Mouse (Mus musculus): ENCODE data around the gene Kctd11. TPM values are rescaled to one million over a fixed set of nuclear protein-coding genes. Genes with fewer than 3 reads are reported as not detected.
"Not testable (repeated sequence)": the region's sequence is repeated elsewhere in the genome, so short reads cannot be mapped to it uniquely, and the experiment has no call there.

Kctd11 gene
- total RNA-seq, 2 experiments from 2014 or later = 1.3 to 1.4 TPM

DNA sequence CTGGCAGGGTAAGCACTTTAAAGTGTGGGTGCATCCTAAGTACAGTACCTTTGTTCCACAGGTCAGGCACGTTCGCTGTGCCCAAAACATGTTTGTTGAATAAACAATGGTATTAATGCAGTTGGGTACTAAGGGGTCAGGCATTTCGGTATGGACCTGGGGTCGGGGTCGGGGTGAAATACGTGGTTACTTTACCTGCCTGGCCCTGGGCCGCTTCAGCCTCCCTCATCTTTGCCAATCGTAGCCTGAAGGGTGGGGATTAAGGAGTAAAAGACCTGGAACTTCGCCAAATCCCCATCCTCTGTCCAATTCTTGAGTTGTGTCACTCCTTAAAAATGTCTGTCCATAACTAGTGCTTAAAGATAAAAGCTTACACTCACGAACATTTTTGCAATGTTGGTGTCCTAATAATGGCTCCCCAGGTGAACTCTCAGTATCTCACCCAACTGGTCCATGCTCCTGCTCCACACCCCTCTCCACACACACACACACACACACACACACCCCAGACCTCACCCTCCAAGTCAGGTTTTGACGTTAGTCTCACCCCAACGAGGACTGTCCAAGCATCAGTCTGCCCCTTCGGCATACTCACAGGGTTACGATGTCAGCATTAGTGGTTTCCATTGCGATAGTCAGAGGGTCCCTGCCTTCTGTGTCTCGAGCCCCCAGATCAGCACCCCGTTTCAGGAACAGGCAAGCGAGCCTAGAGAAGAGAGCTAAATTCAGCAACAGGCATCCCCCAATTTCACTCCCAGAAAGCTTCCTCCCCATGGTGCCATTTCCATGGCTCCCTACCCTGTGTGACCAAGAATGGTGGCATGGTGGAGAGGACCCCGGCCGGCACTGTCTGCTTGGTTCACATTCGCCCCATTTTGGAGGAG, 823 bp upstream of the Kctd11 start:
- DNase-seq (ENCODE audit: low spot score in 2 of 2) = no peak

DNA sequence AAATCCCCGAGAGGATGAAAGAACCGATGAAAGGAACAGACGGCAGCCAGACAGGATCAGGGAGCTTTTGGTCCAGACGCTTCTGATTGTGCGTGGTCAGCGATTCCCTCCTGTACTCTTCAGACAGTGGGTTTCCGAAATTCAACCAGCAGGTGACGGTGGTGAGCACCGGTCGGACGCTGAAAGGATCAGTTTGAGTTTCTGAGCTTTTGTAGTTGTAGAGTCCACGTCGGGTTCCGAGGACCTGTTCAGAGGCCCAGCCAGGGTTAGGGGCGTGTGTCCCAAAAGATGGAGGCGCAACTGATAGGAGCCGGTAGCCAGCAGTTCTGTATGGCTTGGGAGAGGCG, 727 bp downstream of the Kctd11 start:
- DNase-seq (ENCODE audit: low spot score in 2 of 2) = peak in 1 of 2 experiments; percentile 44

DNA sequence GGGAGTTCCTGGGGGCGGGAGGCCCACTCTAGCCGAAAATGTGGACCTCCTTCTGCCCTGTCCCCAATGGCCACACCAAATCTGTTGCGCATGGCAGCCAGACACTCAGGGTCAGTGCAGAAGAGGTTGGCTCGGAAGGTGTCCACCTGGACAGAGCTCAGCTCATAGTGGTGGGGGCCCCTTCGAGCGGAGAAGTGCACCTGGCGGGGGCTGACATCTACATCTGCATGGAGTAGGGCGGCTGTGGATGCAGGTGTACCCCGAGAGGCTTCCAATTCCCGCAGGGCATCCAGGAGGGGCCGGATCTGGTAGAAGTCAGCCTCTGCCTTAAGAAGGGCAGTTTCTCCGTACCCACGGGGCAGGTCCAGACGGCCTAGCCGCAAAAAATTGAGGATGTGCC, 1.5 kb downstream of the Kctd11 start:
- no peak for DNase-seq (ENCODE audit: low spot score in 2 of 2)

DNA sequence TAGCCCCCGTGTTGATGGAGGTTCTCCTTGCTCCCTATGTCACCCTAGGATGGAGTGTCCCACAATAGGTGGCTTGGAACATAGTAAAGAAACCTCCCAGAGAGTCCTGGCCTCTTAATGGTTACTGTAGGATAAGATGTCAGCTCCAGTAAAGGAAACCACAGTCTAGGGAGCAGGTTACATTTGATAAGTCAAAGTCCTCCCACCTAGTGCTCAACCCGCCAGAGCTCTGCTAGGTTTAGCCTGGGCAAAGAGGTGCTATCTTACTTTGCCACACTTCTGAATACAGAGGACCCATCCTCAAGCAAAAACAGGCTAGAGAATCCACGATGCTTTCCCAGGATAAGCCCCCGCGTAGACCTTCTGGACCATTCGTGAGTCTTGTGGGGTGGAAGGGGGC, 2.3 kb downstream of the Kctd11 start:
- DNase-seq (ENCODE audit: low spot score in 2 of 2) = no peak

DNA sequence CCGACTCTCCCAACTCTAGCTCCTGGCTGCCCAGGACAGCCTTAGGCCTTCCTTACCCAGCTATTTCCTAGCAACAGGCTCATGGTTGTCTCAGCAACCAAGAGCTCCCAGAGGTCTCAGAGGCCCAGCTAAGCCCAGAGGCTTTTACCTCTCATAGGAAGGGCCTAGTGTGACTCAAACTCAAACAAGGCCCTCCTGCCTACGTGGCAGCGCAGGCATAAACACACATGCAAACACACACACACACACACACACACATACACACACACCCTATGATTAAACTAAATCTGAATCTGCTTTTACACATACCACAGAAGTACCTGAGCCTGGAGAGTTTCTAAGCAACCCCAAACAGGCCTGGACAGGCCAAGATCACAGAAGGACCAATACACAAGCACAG, 2.8 kb downstream of the Kctd11 start:
- DNase-seq (ENCODE audit: low spot score in 2 of 2) = no peak

DNA sequence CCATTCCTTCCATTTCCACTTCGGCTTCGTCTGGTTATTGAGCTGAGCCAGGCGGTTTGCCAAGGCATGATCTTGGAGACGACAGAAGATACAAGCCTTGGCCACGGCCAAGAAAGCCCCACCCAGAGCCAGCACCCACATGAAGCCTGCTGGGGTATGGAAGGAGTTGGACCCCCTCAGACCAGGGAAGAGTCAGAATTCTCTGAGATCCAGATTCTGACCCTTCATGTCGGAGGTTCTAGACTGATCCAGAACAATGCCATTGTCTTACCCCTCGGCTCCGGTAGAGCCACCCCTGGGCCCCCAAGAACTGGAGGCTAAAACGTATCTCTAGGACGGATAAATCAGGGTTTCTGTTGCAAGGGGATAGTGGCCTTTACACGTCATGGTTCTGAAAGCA, 3.3 kb downstream of the Kctd11 start, which contains the start of gene Tmem95:
Tmem95 (minus strand) TSS at position 141 of the 400 bp plus-strand sequence.
- DNase-seq (ENCODE audit: low spot score in 2 of 2) = no peak

DNA sequence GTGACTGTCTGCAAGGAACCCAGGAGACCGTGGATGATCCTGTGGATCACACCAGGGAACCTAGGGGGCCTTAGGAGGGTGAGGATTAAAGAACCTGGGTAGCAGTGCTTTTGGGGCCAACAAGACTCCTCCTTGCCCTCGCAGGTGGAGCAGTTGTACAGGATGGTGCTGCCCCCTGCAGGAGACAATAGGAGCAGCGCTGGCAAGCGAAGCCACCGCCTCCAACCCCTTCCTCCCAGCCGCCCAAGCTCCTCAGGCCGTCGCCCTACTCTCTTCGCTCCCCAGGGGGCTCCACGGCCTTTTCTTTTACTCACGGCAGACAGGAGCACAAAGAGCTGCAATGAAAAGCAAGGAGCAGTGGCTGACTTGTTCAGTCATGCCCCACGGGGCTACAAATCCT, 4.3 kb downstream of the Kctd11 start:
- peak; percentile 64 to 84 for DNase-seq (ENCODE audit: low spot score in 2 of 2)

DNA sequence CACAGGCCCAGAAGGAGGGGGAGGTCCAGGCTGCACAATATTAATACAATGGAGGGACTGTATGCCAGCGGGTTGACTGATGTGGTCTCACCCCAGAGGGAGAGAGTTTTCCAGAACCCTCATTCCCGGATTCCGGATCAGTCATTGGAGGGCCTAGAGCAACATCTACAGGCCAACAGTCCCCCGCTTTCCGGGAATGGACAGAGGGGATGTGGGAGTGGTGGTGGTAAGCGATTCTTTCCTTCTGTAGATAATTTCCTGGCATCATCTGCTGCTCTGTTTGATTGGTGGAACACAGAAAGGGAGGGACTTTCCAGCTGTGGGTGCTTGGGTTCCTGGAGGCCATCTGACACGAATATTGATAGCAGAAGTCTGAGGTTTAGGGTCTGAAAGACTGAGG, 5.0 kb downstream of the Kctd11 start:
- peak; percentile 45 to 60 for DNase-seq (ENCODE audit: low spot score in 2 of 2)

DNA sequence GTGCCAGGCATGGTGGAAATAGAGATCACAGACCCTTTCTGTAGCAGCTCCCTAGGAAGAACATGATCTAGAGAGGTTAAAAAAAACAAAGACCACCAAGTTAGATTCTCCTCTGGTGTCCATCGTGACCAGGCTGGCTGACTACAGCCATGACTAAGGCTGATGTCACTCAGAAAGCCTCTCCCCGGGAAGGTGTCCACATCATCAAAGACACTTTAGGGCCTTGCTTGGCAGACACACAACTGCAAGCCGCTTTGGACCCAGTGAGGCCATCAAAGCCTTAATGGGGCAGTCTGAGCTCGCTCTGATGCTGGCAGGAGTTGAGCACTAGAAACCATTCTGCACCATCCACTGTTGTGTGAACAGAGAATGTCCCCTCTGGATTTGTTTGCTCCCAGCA, 8.8 kb downstream of the Kctd11 start:
- no peak for DNase-seq (ENCODE audit: low spot score in 2 of 2)

DNA sequence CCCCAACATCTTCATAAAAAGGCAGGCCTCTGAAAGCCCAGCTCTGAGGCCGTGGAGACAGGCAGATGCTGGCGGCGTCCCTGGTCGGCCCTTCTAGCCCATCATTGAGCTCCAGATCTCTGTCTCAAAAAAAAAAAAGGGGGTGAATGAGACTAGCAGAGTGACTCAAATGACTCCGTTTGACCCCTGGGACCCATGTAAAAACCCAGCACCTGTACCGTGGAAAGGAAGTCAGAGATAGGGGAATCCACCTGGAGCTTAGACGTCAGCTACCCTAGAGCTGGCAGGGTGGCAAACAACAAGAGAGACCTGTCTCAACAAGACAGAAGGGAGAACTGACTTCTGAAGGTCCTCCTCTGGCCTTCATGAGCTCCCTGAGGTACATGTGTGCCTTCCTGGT, 9.4 kb downstream of the Kctd11 start:
- no peak for DNase-seq (ENCODE audit: low spot score in 2 of 2)

DNA sequence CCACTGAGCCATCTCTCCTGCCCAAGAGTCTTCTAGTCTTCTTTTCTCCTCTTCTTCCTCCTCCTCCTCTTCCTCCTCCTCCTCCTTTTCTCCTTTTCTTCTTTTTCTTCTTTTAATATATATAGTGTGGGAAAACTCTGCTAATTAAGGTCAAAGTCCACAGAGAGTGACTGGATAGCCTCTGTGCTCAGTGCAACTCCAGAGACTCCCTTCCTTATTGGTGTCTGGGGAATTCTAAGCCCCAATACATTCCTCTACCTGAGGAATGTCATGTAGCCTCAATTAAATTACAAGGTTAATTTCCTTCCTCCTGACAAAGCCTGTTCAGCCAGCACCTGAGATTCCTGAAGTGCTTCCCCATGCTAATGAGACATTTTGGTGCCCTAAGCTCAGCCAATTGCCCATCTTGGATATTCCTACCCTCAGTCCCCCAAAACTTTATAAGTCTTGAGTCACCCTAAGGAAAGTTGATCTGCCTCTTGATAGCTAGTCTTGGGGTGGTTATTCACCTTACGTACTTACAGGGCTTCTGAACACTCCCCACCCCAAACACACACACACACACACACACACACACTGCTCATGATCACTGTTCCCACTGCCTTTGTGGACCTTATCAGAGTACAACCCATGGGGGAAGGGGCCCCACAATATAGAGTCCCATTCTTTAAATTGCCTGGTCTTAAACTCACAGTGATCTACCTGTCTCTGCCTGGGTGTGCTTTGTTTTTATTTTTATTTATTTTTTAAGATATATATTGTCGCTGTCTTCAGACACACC, 10.7 kb downstream of the Kctd11 start:
- DNase-seq (ENCODE audit: low spot score in 2 of 2) = no peak

DNA sequence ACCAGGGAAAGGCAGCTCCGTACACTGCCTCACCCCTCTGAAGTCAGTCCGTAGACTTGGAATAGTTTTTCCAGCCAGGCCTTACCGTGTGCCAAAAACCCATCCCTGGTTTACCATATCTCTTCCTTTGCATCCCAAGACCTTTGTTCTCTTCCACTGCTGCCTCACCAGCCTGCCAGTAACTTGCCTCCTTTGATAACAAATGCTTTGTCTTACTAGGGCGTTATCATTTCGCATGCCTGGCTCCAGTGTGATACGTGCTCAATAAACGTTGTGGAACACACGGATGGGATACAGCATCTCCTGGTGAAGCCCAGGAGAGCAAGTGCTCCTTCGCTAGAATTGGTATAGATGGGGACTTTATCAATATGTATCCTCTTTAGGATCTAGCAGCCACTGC, 13.9 kb downstream of the Kctd11 start:
- no peak for DNase-seq (ENCODE audit: low spot score in 2 of 2)

DNA sequence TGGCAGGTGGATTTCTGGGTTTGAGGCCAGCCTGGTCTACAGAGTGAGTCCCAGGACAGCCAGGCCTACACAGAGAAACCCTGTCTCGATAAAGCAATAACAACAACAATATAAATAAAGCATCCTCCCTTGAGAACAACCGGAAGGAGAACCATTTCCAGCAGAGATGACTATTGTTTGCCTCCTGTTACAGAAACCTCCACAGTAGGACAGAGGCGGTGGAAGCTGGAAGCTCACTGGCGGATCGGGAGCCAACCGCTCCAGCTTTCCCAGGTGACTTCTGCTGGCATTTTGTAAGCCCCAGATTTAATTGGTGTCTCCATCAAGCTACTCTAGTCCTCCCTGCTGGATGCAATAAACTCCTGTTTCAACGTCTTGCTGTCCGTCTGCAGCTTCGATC, 15.6 kb downstream of the Kctd11 start:
- no peak for DNase-seq (ENCODE audit: low spot score in 2 of 2)

DNA sequence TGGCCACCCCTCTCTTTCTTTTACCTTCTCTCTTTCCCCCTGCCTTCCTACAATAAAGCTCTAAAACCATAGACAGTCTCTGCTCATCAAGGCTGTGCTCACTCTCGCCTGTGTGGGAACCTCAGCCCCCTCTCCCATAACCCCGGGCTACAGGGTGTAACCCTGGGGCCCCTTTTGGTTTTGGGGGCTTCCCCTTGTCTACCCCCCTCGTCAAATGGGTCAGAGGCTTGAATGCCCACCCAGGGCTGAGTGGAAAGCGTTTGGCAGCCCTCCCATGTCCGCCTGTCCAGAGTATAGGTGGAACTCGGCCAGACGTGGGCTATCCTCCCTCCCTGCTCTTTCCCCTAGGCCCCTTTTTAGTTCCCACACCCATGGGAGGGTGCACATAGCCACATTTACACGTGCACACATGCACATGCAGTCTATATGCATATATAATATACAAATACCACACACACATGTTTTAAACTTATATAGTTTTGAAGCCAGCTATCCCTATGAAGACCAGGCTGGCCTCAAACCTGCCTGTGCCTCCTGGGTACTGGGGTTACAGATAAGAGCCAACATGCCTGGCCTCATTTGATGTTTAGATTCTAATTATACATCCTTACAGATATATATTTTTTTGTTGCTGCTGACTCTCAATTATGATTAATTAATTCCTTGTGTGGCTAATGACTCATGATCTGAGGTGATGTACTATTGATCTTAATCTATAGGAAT, 16.9 kb downstream of the Kctd11 start:
- DNase-seq (ENCODE audit: low spot score in 2 of 2) = no peak

DNA sequence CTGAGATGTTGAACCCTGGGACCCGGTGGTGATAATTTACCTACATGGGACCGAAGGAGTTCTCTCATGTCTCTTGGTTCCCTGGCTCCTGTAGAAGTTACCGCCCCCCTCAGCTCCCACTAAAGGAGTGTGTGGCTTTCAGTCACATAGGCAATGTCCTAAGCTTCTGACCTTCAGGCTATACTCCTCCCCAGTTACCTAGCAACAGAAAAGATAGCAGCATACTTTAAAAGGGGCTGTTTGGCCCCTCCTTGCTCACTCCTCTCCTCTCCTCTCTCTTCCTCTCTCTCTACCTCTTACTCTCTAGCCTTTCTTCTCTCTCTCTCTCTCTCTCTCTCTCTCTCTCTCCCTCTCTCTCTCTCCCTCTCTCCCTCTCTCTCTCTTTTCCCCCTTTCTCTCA, 17.5 kb downstream of the Kctd11 start:
- DNase-seq (ENCODE audit: low spot score in 2 of 2) = not testable (repeated sequence)

DNA sequence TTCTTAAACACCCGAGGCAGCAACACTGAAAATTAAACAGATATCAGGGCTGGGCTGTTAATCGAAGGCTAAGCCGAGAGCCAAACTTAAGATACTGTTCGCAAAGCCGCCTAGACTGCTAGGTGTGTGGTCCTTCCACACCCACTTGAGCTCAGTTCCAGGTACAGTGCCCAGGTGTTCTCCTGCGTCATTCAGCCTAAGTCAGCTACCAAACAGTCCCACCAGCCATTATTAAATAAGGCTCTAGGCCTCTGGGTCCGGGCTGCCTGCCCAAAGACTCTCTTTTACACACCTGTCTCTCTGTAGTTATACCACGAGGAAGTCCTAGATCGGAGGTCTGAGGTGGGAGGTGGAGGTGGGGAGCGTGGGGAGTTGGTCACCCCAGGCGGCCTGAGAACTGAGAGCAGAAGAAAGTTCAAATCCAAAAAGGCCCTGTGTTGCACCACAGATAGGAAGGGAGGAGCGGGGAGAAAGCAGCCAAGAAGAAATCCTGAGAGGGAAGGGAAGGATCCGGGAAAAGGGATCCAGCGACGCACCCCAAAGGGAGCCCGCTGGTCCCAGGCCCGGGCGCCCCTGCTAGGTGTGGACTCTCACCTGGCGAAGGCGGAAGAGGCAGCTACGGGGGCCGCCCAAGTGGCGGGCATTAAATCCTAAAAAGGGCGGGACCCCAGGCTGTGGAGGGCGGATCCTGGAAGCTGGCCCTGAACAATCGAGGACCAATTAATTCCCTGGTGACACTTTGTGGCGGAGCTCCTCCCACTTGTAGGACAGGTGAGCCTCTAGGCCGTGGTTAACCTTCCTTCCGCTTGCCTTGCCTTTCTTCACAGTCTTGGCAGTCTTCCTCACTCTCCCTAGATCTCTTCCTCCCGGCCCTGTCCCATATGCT, 22.9 kb downstream of the Kctd11 start, which contains the start of gene Tnk1:
Tnk1 (minus strand) TSS at position 618 of the 886 bp plus-strand sequence.
- DNase-seq (ENCODE audit: low spot score in 2 of 2) = no peak

DNA sequence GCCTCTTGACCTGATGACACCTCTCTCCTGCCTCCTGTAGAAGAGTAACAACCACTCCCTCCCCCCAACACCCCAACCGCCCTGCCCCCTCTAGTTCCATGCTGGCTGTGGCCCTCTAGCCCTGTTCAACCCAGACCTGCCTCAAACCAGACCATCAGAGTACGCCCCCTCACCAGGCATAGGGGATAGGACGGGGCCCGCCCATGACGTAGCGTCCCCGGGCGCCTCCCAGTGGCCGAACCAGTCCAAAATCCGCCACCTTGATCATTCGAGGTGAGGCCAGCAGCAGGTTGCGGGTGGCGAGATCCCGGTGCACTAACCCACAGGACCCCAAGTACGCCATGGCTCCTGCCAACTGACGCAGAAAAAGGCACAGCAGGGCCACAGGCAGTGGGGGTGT, 25.9 kb downstream of the Kctd11 start:
- no peak for DNase-seq (ENCODE audit: low spot score in 2 of 2)

DNA sequence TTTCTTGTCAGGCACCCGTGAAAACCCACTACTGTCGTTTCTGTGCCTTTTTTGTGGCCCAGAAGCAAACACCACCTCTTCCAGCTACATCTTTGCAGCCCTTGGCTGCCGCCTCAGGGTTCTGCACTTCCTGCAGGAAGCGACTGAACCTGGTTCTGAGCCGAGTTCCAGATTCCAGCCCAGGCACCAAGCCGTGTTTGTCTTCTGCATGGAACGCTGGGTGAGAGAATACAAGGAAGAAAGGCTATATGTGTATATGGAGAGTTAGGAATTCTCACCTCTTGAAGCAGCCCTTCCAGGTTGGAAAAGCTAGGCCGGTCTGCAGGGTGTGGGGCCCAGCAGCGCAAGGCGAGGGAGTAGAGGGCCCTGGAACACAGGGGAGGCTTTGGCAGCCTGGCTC, 26.5 kb downstream of the Kctd11 start:
- DNase-seq (ENCODE audit: low spot score in 2 of 2) = no peak

DNA sequence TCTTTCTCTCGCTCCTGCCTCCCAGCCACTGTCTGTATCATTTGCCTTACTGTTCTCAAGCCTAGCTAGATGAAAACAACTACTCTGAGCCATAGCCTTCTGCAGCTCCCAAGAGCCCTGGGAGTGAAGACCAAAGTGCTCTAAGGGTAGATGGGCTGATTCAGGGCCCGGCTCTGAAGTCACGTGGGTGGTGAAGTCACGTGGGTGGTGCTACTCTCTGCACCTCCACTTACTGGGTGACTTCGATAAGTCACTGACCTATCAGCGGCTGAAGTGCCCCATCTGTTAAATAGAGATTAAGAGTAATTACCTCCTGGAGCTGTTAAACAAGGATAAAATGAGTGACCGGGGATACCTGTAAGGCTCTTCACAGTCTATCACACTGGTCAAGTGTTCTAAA, 27.2 kb downstream of the Kctd11 start:
- DNase-seq (ENCODE audit: low spot score in 2 of 2) = no peak

DNA sequence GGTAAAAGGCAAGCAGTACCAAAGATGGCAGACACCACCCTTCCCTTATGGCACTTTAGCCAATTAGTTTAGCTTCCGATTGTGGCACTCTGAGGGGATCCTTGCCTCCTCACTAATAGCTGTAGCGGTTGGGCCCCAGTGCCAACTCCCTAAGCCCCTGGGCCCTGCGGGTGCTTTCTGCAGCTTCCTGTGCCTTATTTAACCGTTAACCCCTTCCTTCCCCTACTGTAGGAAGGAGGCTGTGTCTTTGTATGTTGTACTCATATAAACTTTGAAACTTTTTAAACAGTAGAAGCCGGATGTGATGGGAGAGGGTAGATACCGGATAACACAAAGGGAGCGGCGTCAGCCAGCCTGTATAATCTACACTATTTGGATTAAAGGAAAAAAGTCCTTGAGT, 30.5 kb downstream of the Kctd11 start:
- no peak for DNase-seq (ENCODE audit: low spot score in 2 of 2)

DNA sequence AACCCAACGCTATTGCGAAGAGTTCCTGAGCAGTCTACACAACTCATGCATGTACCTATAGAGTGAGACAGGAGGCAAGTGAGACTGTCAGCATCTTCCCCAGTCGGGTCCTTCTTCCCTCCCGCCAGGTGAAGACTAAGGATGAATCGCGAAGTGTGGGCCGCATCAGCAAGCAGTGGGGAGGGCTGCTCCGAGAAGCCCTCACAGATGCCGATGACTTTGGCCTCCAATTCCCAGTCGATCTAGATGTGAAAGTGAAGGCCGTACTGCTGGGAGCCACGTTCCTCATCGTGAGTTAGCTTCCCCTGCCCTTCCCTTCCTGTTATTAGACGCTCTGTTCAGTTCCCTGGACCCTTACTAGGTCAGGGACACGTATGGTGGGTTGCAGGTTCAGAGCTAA, 31.3 kb downstream of the Kctd11 start:
- no peak for DNase-seq (ENCODE audit: low spot score in 2 of 2)

Data from layer of hippocampus, adult 18-20 months (tissue).